Mouse (Mus musculus): ENCODE results near the gene Fgfr2. TPM values are rescaled to one million over a fixed set of nuclear protein-coding genes. Genes with fewer than 3 reads are reported as not detected.
"Not testable (repeated sequence)": the region's sequence is repeated elsewhere in the genome, so short reads cannot be mapped to it uniquely, and the experiment has no call there.

Gene Fgfr2
- polyA plus RNA-seq, 1 experiment from 2014 or later: 93.4 TPM

- no peaks in the 10 kb centered on the region for H3K27me3 ChIP-seq (ENCODE audit: control insufficient read depth, insufficient read depth, low read length)
- H3K4me1 ChIP-seq (ENCODE audit: control insufficient read depth, insufficient read depth, low read length): no peaks in the 10 kb centered on the region
- H3K36me3 ChIP-seq (ENCODE audit: control insufficient read depth, insufficient read depth, low read length): no peaks in the 10 kb centered on the region
- ATAC-seq (ENCODE audit: insufficient read depth, low FRiP score): no peak
- H3K9me3 ChIP-seq (replicated peaks; ENCODE audit: control insufficient read depth, low read length): no peaks in the 10 kb centered on the region
- no peak overlapping the region for H3K9ac ChIP-seq (ENCODE audit: low read length)
- H3K4me3 ChIP-seq (replicated peaks; ENCODE audit: low read length): no peak overlapping the region
- H3K4me2 ChIP-seq (ENCODE audit: low read depth, low read length): no peak overlapping the region
- H3K27ac ChIP-seq (ENCODE audit: low read length): no peak overlapping the region
- WGBS: 54% methylated on average over 3 of the region's 3 CpGs
Measured at GRCm38 (mm10) chr7:131465735-131466134, 1657.4 kb downstream of the Fgfr2 start.

- no peak for ATAC-seq (ENCODE audit: insufficient read depth, low FRiP score)
- no peak overlapping the region for H3K27ac ChIP-seq (ENCODE audit: low read length)
- H3K9me3 ChIP-seq (replicated peaks; ENCODE audit: control insufficient read depth, low read length): no peaks in the 10 kb centered on the region
- H3K27me3 ChIP-seq (ENCODE audit: control insufficient read depth, insufficient read depth, low read length): no peaks in the 10 kb centered on the region
- no peaks in the 10 kb centered on the region for H3K4me1 ChIP-seq (ENCODE audit: control insufficient read depth, insufficient read depth, low read length)
- WGBS: 74% methylated on average over 3 of the region's 3 CpGs
- H3K36me3 ChIP-seq (ENCODE audit: control insufficient read depth, insufficient read depth, low read length): no peaks in the 10 kb centered on the region
- H3K4me2 ChIP-seq (ENCODE audit: low read depth, low read length): no peak overlapping the region
- no peak overlapping the region for H3K9ac ChIP-seq (ENCODE audit: low read length)
- H3K4me3 ChIP-seq (replicated peaks; ENCODE audit: low read length): no peak overlapping the region
Measured at GRCm38 (mm10) chr7:131465117-131465601, 1658.0 kb downstream of the Fgfr2 start.

GRCm38 (mm10) chr7:131456714-131457113, 1666.4 kb downstream of the Fgfr2 start:
- H3K9me3 ChIP-seq (replicated peaks; ENCODE audit: control insufficient read depth, low read length): no peaks in the 10 kb centered on the region
- H3K9ac ChIP-seq (ENCODE audit: low read length): no peak overlapping the region
- no peak for ATAC-seq (ENCODE audit: insufficient read depth, low FRiP score)
- no peak overlapping the region for H3K27ac ChIP-seq (ENCODE audit: low read length)
- H3K4me3 ChIP-seq (replicated peaks; ENCODE audit: low read length): no peak overlapping the region
- no peaks in the 10 kb centered on the region for H3K4me1 ChIP-seq (ENCODE audit: control insufficient read depth, insufficient read depth, low read length)
- no peak overlapping the region for H3K4me2 ChIP-seq (ENCODE audit: low read depth, low read length)
- H3K27me3 ChIP-seq (ENCODE audit: control insufficient read depth, insufficient read depth, low read length): no peaks in the 10 kb centered on the region
- H3K36me3 ChIP-seq (ENCODE audit: control insufficient read depth, insufficient read depth, low read length): no peaks in the 10 kb centered on the region
- WGBS: 77% methylated on average over 5 of the region's 5 CpGs

GRCm38 (mm10) chr7:131437051-131437450, 1686.1 kb downstream of the Fgfr2 start:
- Histone ChIP-seq H3K27me3 (ENCODE audit: control insufficient read depth, insufficient read depth, low read length) (no peaks in the 10 kb centered on the region), H3K4me1 (ENCODE audit: control insufficient read depth, insufficient read depth, low read length) (no peaks in the 10 kb centered on the region), H3K9ac (ENCODE audit: low read length) (no peak overlapping the region), H3K4me3 (replicated peaks; ENCODE audit: low read length) (no peak overlapping the region), H3K9me3 (replicated peaks; ENCODE audit: control insufficient read depth, low read length) (no peaks in the 10 kb centered on the region), H3K36me3 (ENCODE audit: control insufficient read depth, insufficient read depth, low read length) (no peaks in the 10 kb centered on the region), H3K27ac (ENCODE audit: low read length) (no peak overlapping the region), H3K4me2 (ENCODE audit: low read depth, low read length) (no peak overlapping the region)
- no peak for ATAC-seq (ENCODE audit: insufficient read depth, low FRiP score)
- WGBS: 55% methylated on average over 3 of the region's 3 CpGs

GRCm38 (mm10) chr7:131434276-131434675, 1688.9 kb downstream of the Fgfr2 start:
- Histone ChIP-seq H3K9me3 (replicated peaks; ENCODE audit: control insufficient read depth, low read length) (no peaks in the 10 kb centered on the region), H3K27me3 (ENCODE audit: control insufficient read depth, insufficient read depth, low read length) (no peaks in the 10 kb centered on the region), H3K27ac (ENCODE audit: low read length) (no peak overlapping the region), H3K4me3 (replicated peaks; ENCODE audit: low read length) (no peak overlapping the region), H3K4me1 (ENCODE audit: control insufficient read depth, insufficient read depth, low read length) (no peaks in the 10 kb centered on the region), H3K9ac (ENCODE audit: low read length) (no peak overlapping the region), H3K36me3 (ENCODE audit: control insufficient read depth, insufficient read depth, low read length) (peaks cover 4% of the 10 kb centered on the region; the same call in 1 of the 2 replicates), H3K4me2 (ENCODE audit: low read depth, low read length) (no peak overlapping the region)
- WGBS: 90% methylated on average over 1 of the region's 1 CpGs
- no peak for ATAC-seq (ENCODE audit: insufficient read depth, low FRiP score)

GRCm38 (mm10) chr7:131432244-131432643, 1690.9 kb downstream of the Fgfr2 start:
- H3K9me3 ChIP-seq (replicated peaks; ENCODE audit: control insufficient read depth, low read length): no peaks in the 10 kb centered on the region
- no peak overlapping the region for H3K4me3 ChIP-seq (replicated peaks; ENCODE audit: low read length)
- H3K27ac ChIP-seq (ENCODE audit: low read length): no peak overlapping the region
- H3K9ac ChIP-seq (ENCODE audit: low read length): no peak overlapping the region
- no peak overlapping the region for H3K4me2 ChIP-seq (ENCODE audit: low read depth, low read length)
- H3K4me1 ChIP-seq (ENCODE audit: control insufficient read depth, insufficient read depth, low read length): no peaks in the 10 kb centered on the region
- H3K36me3 ChIP-seq (ENCODE audit: control insufficient read depth, insufficient read depth, low read length): peaks cover 4% of the 10 kb centered on the region; the same call in 1 of the 2 replicates
- no peak for ATAC-seq (ENCODE audit: insufficient read depth, low FRiP score)
- H3K27me3 ChIP-seq (ENCODE audit: control insufficient read depth, insufficient read depth, low read length): no peaks in the 10 kb centered on the region
- 18% methylated on average over 1 of the region's 1 CpGs for WGBS

GRCm38 (mm10) chr7:131427331-131427730, 1695.8 kb downstream of the Fgfr2 start:
- Histone ChIP-seq H3K4me2 (ENCODE audit: low read depth, low read length) (no peak overlapping the region), H3K4me3 (replicated peaks; ENCODE audit: low read length) (no peak overlapping the region), H3K9me3 (replicated peaks; ENCODE audit: control insufficient read depth, low read length) (no peaks in the 10 kb centered on the region), H3K4me1 (ENCODE audit: control insufficient read depth, insufficient read depth, low read length) (no peaks in the 10 kb centered on the region), H3K36me3 (ENCODE audit: control insufficient read depth, insufficient read depth, low read length) (peaks cover 4% of the 10 kb centered on the region; the same call in 1 of the 2 replicates), H3K27ac (ENCODE audit: low read length) (no peak overlapping the region), H3K27me3 (ENCODE audit: control insufficient read depth, insufficient read depth, low read length) (no peaks in the 10 kb centered on the region), H3K9ac (ENCODE audit: low read length) (no peak overlapping the region)
- WGBS: 90% methylated on average over 5 of the region's 5 CpGs
- ATAC-seq (ENCODE audit: insufficient read depth, low FRiP score): no peak

GRCm38 (mm10) chr7:131424912-131425311, 1698.2 kb downstream of the Fgfr2 start:
- H3K36me3 ChIP-seq (ENCODE audit: control insufficient read depth, insufficient read depth, low read length): no peaks in the 10 kb centered on the region
- H3K4me3 ChIP-seq (replicated peaks; ENCODE audit: low read length): no peak overlapping the region
- no peak overlapping the region for H3K4me2 ChIP-seq (ENCODE audit: low read depth, low read length)
- WGBS: 75% methylated on average over 2 of the region's 2 CpGs
- ATAC-seq (ENCODE audit: insufficient read depth, low FRiP score): peak; percentile 47; the same call in 1 of the 2 replicates
- no peak overlapping the region for H3K9ac ChIP-seq (ENCODE audit: low read length)
- no peaks in the 10 kb centered on the region for H3K27me3 ChIP-seq (ENCODE audit: control insufficient read depth, insufficient read depth, low read length)
- H3K27ac ChIP-seq (ENCODE audit: low read length): no peak overlapping the region
- H3K9me3 ChIP-seq (replicated peaks; ENCODE audit: control insufficient read depth, low read length): no peaks in the 10 kb centered on the region
- no peaks in the 10 kb centered on the region for H3K4me1 ChIP-seq (ENCODE audit: control insufficient read depth, insufficient read depth, low read length)

- no peaks in the 10 kb centered on the region for H3K27me3 ChIP-seq (ENCODE audit: control insufficient read depth, insufficient read depth, low read length)
- no peaks in the 10 kb centered on the region for H3K4me1 ChIP-seq (ENCODE audit: control insufficient read depth, insufficient read depth, low read length)
- ATAC-seq (ENCODE audit: insufficient read depth, low FRiP score): no peak
- H3K9ac ChIP-seq (ENCODE audit: low read length): no peak overlapping the region
- no peak overlapping the region for H3K27ac ChIP-seq (ENCODE audit: low read length)
- H3K4me2 ChIP-seq (ENCODE audit: low read depth, low read length): no peak overlapping the region
- H3K9me3 ChIP-seq (replicated peaks; ENCODE audit: control insufficient read depth, low read length): no peaks in the 10 kb centered on the region
- no peaks in the 10 kb centered on the region for H3K36me3 ChIP-seq (ENCODE audit: control insufficient read depth, insufficient read depth, low read length)
- no peak overlapping the region for H3K4me3 ChIP-seq (replicated peaks; ENCODE audit: low read length)
Measured at GRCm38 (mm10) chr7:131417605-131418004, 1705.5 kb downstream of the Fgfr2 start.

- H3K36me3 ChIP-seq (ENCODE audit: control insufficient read depth, insufficient read depth, low read length); H3K9me3 ChIP-seq (replicated peaks; ENCODE audit: control insufficient read depth, low read length); ATAC-seq (ENCODE audit: insufficient read depth, low FRiP score); H3K4me1 ChIP-seq (ENCODE audit: control insufficient read depth, insufficient read depth, low read length); H3K27ac ChIP-seq (ENCODE audit: low read length); H3K4me2 ChIP-seq (ENCODE audit: low read depth, low read length); H3K27me3 ChIP-seq (ENCODE audit: control insufficient read depth, insufficient read depth, low read length); H3K9ac ChIP-seq (ENCODE audit: low read length); H3K4me3 ChIP-seq (replicated peaks; ENCODE audit: low read length): not testable (repeated sequence)
Measured at GRCm38 (mm10) chr7:131416742-131417141, 1706.4 kb downstream of the Fgfr2 start.

Data from stomach, embryonic 16.5 days (tissue).